Comparison of ENCODE assay signal across 13 mouse cellular contexts in genomic region chr5:107973310-107973709, GRCm38 (mm10). TPM values are rescaled to one million over a fixed set of nuclear protein-coding genes. Genes with fewer than 3 reads are reported as not detected.
A peak's percentile ranks its signal among the peaks of the same experiment; 100 is the strongest.
DNase-seq lines count a peak whose midpoint lies in the region; ATAC-seq and TF ChIP-seq lines count a peak whose summit lies in the region.
"Had no signal": no experiment of that assay in that cellular context is flagged by ENCODE, and none has a peak within 500 bp of the region (broad histone marks: within the 10 kb centered on the region; RNA-seq: fewer than 3 reads in every experiment).

No protein-coding gene starts in this region.

- WGBS in hindbrain, embryonic 11.5 days: 73% methylated on average over 2 of the region's 2 CpGs
- 64% methylated on average over 2 of the region's 2 CpGs for WGBS in hindbrain, embryonic 13.5 days
- WGBS in kidney, postnatal 0 days: 65% methylated on average over 2 of the region's 2 CpGs

- H3K9me3 ChIP-seq in hindbrain, embryonic 11.5 days (ENCODE audit: control insufficient read depth, low read length): no peaks in the 10 kb centered on the region
- no peaks in the 10 kb centered on the region for H3K9me3 ChIP-seq in hindbrain, embryonic 13.5 days
- H3K9me3 ChIP-seq in kidney, postnatal 0 days (replicated peaks; ENCODE audit: low read length): no peaks in the 10 kb centered on the region
- H3K9me3 ChIP-seq: embryonic facial prominence, embryonic 12.5 days; forebrain, embryonic 15.5 days had no signal

- H3K27ac ChIP-seq in hindbrain, embryonic 11.5 days (ENCODE audit: low read depth, low read length): no peak overlapping the region
- H3K27ac ChIP-seq in hindbrain, embryonic 13.5 days: no peak overlapping the region
- peak overlapping the region; percentile 47; the same call in 1 of the 2 replicates for H3K27ac ChIP-seq in kidney, postnatal 0 days
- H3K27ac ChIP-seq: forebrain, embryonic 15.5 days had no signal

- no peak overlapping the region for H3K4me2 ChIP-seq in hindbrain, embryonic 11.5 days (replicated peaks; ENCODE audit: low read depth, low read length)
- H3K4me2 ChIP-seq in hindbrain, embryonic 13.5 days: no peak overlapping the region
- H3K4me2 ChIP-seq in kidney, postnatal 0 days (ENCODE audit: low read length): no peak overlapping the region
- H3K4me2 ChIP-seq: embryonic facial prominence, embryonic 12.5 days; forebrain, embryonic 15.5 days had no signal

- no peak for ATAC-seq in hindbrain, embryonic 11.5 days (ENCODE audit: low FRiP score)
- no peak for ATAC-seq in hindbrain, embryonic 13.5 days (ENCODE audit: low FRiP score)
- peak; percentile 58 for ATAC-seq in erythroblast, adult 5-6 weeks (replicated peaks; ENCODE audit: low FRiP score, poor library complexity, severe bottlenecking)
- ATAC-seq in kidney, postnatal 0 days (replicated peaks; ENCODE audit: low FRiP score, low read depth): no peak; the same call in 1 of the 2 replicates
- peak; percentile 32 for ATAC-seq in megakaryocyte progenitor cell, adult 5-6 weeks (replicated peaks; ENCODE audit: poor library complexity)
- ATAC-seq: forebrain, embryonic 15.5 days had no signal

- H3K9ac ChIP-seq in hindbrain, embryonic 11.5 days (ENCODE audit: low read depth, low read length): no peak overlapping the region
- H3K9ac ChIP-seq in hindbrain, embryonic 13.5 days: no peak overlapping the region
- H3K9ac ChIP-seq in kidney, postnatal 0 days (ENCODE audit: low read depth, low read length): no peak overlapping the region
- H3K9ac ChIP-seq: embryonic facial prominence, embryonic 12.5 days; forebrain, embryonic 15.5 days had no signal

- no peaks in the 10 kb centered on the region for H3K36me3 ChIP-seq in hindbrain, embryonic 11.5 days (ENCODE audit: control insufficient read depth, insufficient read depth, low read length)
- no peaks in the 10 kb centered on the region for H3K36me3 ChIP-seq in hindbrain, embryonic 13.5 days
- H3K36me3 ChIP-seq in kidney, postnatal 0 days (ENCODE audit: insufficient read depth, low read length): no peaks in the 10 kb centered on the region
- H3K36me3 ChIP-seq: embryonic facial prominence, embryonic 12.5 days; forebrain, embryonic 15.5 days had no signal

- no peaks in the 10 kb centered on the region for H3K4me1 ChIP-seq in hindbrain, embryonic 11.5 days (replicated peaks; ENCODE audit: control insufficient read depth, insufficient read depth, low read length)
- H3K4me1 ChIP-seq in hindbrain, embryonic 13.5 days (replicated peaks): no peaks in the 10 kb centered on the region; the same call in 1 of the 2 replicates
- H3K4me1 ChIP-seq in kidney, postnatal 0 days (replicated peaks; ENCODE audit: insufficient read depth, low read length): peaks cover 9% of the 10 kb centered on the region; the same call in 1 of the 2 replicates
- H3K4me1 ChIP-seq: forebrain, embryonic 15.5 days had no signal

- no peak overlapping the region for H3K4me3 ChIP-seq in hindbrain, embryonic 11.5 days (ENCODE audit: low read depth, low read length)
- no peak overlapping the region for H3K4me3 ChIP-seq in hindbrain, embryonic 13.5 days
- H3K4me3 ChIP-seq in kidney, postnatal 0 days (replicated peaks; ENCODE audit: low read depth, low read length): no peak overlapping the region
- H3K4me3 ChIP-seq: embryonic facial prominence, embryonic 12.5 days; forebrain, embryonic 15.5 days had no signal

- peak; percentile 8 for DNase-seq in hindbrain, embryonic 11.5 days (ENCODE audit: low spot score)
- no peak for DNase-seq in kidney, postnatal 0 days (ENCODE audit: low spot score)
- no peak for DNase-seq in urinary bladder, adult 18-20 months (ENCODE audit: low spot score in 2 of 2)
- DNase-seq in lung, postnatal 10 days: no peak
- DNase-seq: heart, adult 18-20 months; heart, postnatal 36 days; thymus, adult 2 months had no signal

- TF ChIP-seq CTCF in kidney, postnatal 0 days (IDR thresholded peaks at IDR 0.05; ENCODE audit: low read depth): no peak

- no peaks in the 10 kb centered on the region for H3K27me3 ChIP-seq in hindbrain, embryonic 11.5 days (ENCODE audit: control insufficient read depth, insufficient read depth, low read length)
- H3K27me3 ChIP-seq in hindbrain, embryonic 13.5 days: no peaks in the 10 kb centered on the region
- H3K27me3 ChIP-seq in kidney, postnatal 0 days (ENCODE audit: insufficient read depth, low read length): no peaks in the 10 kb centered on the region
- H3K27me3 ChIP-seq: CH12.LX; embryonic facial prominence, embryonic 12.5 days; forebrain, embryonic 15.5 days had no signal

RNA-seq across cellular contexts. Expression of gene Fam69a, which starts 13.6 kb away (rescaled TPM):
- 24.8 and 28.5 TPM in 2 replicates for polyA plus RNA-seq in hindbrain, embryonic 11.5 days (2014; fragmentation: Nextera tagmentation; extraction: Ambion mirVana)
- 44.6 and 49.3 TPM in 2 replicates for polyA plus RNA-seq in hindbrain, embryonic 13.5 days (2015; fragmentation: Nextera tagmentation; extraction: Ambion mirVana)
- 7.9 and 19.0 TPM in 2 replicates for total RNA-seq in erythroblast, adult 5-6 weeks (2015; ENCODE audit: low replicate concordance)
- total RNA-seq in erythroblast, adult 5-6 weeks (2017; ENCODE audit: low replicate concordance): 3.6 and 7.2 TPM in 2 replicates
- polyA plus RNA-seq in kidney, postnatal 0 days (2015; fragmentation: Nextera tagmentation; extraction: Ambion mirVana): 23.6 and 27.4 TPM in 2 replicates
- 43.3 and 48.4 TPM in 2 replicates for total RNA-seq in megakaryocyte progenitor cell, adult 5-6 weeks (2015)
- total RNA-seq in megakaryocyte progenitor cell, adult 5-6 weeks (2017): 16.2 and 27.8 TPM in 2 replicates

Comparison
In these comparisons a context has a peak if more than half of its experiments do, and no peak if none do; other contexts are left out.
1. ATAC-seq: peak in erythroblast, adult 5-6 weeks (single experiment) and megakaryocyte progenitor cell, adult 5-6 weeks (single experiment); none in hindbrain, embryonic 11.5 days (single experiment), hindbrain, embryonic 13.5 days (single experiment) and kidney, postnatal 0 days (single experiment).